Mouse (Mus musculus) left cerebral cortex, adult 9 months (tissue): Measurements from ENCODE around the gene Vps52.
"Not testable (repeated sequence)": the region's sequence is repeated elsewhere in the genome, so short reads cannot be mapped to it uniquely, and the experiment has no call there.

ENCODE experiments used
- DNase-seq, 2 experiments: peaks; one replicate each; pipeline ENCODE4 v3.0.0; 2022; ENCODE audit warnings: low spot score in 2 of 2

The Vps52 gene

GRCm38 (mm10) chr17:34000796-34001195 is 45.2 kb downstream of the Vps52 start:
- DNase-seq: not testable (repeated sequence)

GRCm38 (mm10) chr17:34003426-34003825 is 47.8 kb downstream of the Vps52 start:
- DNase-seq: no peak

- no peak for DNase-seq
Measured at GRCm38 (mm10) chr17:34006570-34006969, 51.0 kb downstream of the Vps52 start.

- no peak for DNase-seq
Measured at GRCm38 (mm10) chr17:34010156-34010555, 54.5 kb downstream of the Vps52 start.

GRCm38 (mm10) chr17:34013436-34013835 is 57.8 kb downstream of the Vps52 start:
- no peak for DNase-seq
